Mouse (Mus musculus) embryonic facial prominence, embryonic 11.5 days (tissue): ENCODE data around the gene Man1a. TPM values are rescaled to one million over a fixed set of nuclear protein-coding genes. Genes with fewer than 3 reads are reported as not detected.

ENCODE experiments used
- ATAC-seq: fragments of 200-750 bp; cut with Nextera tagmentation; replicated peaks from 2 replicates; pipeline ENCODE4 v1.8.0; 2017; ENCODE audit warnings: low read depth; ENCODE audit not compliant: insufficient number of reproducible peaks, low FRiP score, low TSS enrichment
- DNase-seq: peaks from one replicate; pipeline ENCODE4 v3.0.0-alpha.2; 2015; ENCODE audit warnings: low spot score
- H3K27ac ChIP-seq: fragments of 300-500 bp; sonication (generic); replicated peaks from 2 replicates; pipeline ENCODE4 v1.5.1; 2014; ENCODE audit warnings: mild to moderate bottlenecking, low read depth, low read length, control low read depth
- H3K27me3 ChIP-seq: fragments of 300-500 bp; sonication (generic); 2 replicates; pipeline ENCODE4 v1.6.1; 2014; ENCODE audit warnings: mild to moderate bottlenecking, low read length, moderate library complexity, mixed read lengths; ENCODE audit not compliant: control insufficient read depth, insufficient read depth
- H3K36me3 ChIP-seq: fragments of 300-500 bp; sonication (generic); replicated peaks from 2 replicates; pipeline ENCODE4 v1.6.1; 2014; ENCODE audit warnings: low read depth, mild to moderate bottlenecking, low read length, moderate library complexity, mixed read lengths; ENCODE audit not compliant: control insufficient read depth, insufficient read depth
- H3K4me1 ChIP-seq: fragments of 300-500 bp; sonication (generic); 2 replicates; pipeline ENCODE4 v1.6.1; 2014; ENCODE audit warnings: low read length, mixed read lengths; ENCODE audit not compliant: control insufficient read depth, insufficient read depth
- H3K4me2 ChIP-seq: fragments of 300-500 bp; sonication (generic); 2 replicates; pipeline ENCODE4 v1.6.1; 2014; ENCODE audit warnings: low read depth, mild to moderate bottlenecking, control low read depth, low read length, moderate library complexity
- H3K4me3 ChIP-seq: fragments of 300-500 bp; sonication (generic); 2 replicates; pipeline ENCODE4 v1.5.1; 2014; ENCODE audit warnings: low read depth, low read length, control low read depth
- H3K9ac ChIP-seq: fragments of 300-500 bp; sonication (generic); replicated peaks from 2 replicates; pipeline ENCODE4 v1.6.1; 2014; ENCODE audit warnings: mild to moderate bottlenecking, control low read depth, low read length
- H3K9me3 ChIP-seq: fragments of 300-500 bp; sonication (generic); replicated peaks from 2 replicates; pipeline ENCODE4 v1.6.1; 2016; ENCODE audit warnings: mild to moderate bottlenecking, low read length, inconsistent platforms, mixed read lengths; ENCODE audit not compliant: control insufficient read depth
- WGBS: fragments of 180-500 bp; shearing (Covaris S2); extraction: QIAGEN DNeasy Blood & Tissue Kit; methylation state at CpG from one replicate; pipeline ENCODE4 v1.1.7; 2014; 5-methylcytosine and 5-hydroxymethylcytosine counted together
- polyA plus RNA-seq: library from polyadenylated mRNA; unstranded; fragments of >200 nt; fragmentation: Nextera tagmentation; extraction: Ambion mirVana; gene quantifications from 2 replicates; pipeline ENCODE4 v1.2.1, GENCODE M21; 2014

Gene Man1a
- polyA plus RNA-seq, 1 experiment from 2014 or later: 3.1 TPM

DNA sequence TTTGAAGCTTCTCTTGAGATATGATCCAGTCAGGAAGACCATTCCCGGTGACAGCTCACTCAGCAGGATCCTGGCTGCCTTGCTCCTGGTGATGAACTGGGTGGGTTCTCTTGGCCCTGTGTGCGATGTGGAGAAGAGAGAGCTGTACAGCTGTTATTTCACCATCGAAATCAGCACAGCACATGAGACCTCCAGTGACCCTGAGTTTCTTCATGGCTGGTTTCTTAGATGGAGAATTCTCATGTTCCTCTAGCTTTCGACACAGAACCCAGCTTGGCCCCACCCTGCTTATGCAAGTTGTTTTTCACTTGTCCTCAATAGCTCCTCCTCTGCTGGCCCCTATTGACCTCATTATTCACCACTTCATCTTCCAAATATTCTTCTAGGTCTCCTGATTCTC is 200.5 kb downstream of the Man1a start:
- no peak for DNase-seq

GRCm38 (mm10) chr10:53874191-53874590 is 202.2 kb downstream of the Man1a start:
- Histone ChIP-seq H3K4me2 (no peak overlapping the region), H3K4me3 (no peak overlapping the region), H3K9me3 (no peaks in the 10 kb centered on the region), H3K9ac (no peak overlapping the region), H3K36me3 (no peaks in the 10 kb centered on the region), H3K27me3 (no peaks in the 10 kb centered on the region), H3K4me1 (no peaks in the 10 kb centered on the region), H3K27ac (no peak overlapping the region)
- WGBS: 71% methylated on average over 3 of the region's 3 CpGs
- ATAC-seq (no peak), DNase-seq (no peak)

More for the DNA sequence above, 200.5 kb downstream of the Man1a start:
- Histone ChIP-seq H3K4me1 (no peaks in the 10 kb centered on the region), H3K4me3 (no peak overlapping the region), H3K36me3 (no peaks in the 10 kb centered on the region), H3K27me3 (no peaks in the 10 kb centered on the region), H3K4me2 (no peak overlapping the region), H3K27ac (no peak overlapping the region), H3K9ac (no peak overlapping the region), H3K9me3 (no peaks in the 10 kb centered on the region)
- no peak for ATAC-seq
- WGBS: 86% methylated on average over 4 of the region's 4 CpGs

GRCm38 (mm10) chr10:53863486-53864357 is 212.7 kb downstream of the Man1a start:
- peak; percentile 80 for DNase-seq

DNA sequence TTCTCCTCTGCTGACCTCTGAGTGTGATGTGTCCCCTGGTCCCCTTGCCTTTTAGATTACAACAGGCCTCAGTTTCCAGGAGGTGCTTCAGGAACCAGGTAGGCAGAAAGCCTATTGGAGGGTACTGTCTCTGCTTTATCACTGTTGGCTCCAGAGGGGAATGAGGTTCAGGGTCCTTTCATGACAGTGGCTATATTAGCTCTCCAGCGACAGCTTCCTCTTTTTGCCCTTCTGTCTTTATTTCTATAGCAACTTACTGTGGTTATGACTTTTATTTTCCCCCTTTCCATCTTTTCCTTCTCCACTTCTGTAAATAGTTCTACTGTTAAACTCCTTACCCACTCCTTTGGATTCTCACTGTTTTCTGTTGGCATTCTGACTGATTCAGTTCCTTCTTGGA is 216.5 kb downstream of the Man1a start:
- H3K27ac ChIP-seq: no peak overlapping the region
- H3K27me3 ChIP-seq: no peaks in the 10 kb centered on the region
- no peak overlapping the region for H3K9ac ChIP-seq
- H3K4me1 ChIP-seq: no peaks in the 10 kb centered on the region
- WGBS: 75% methylated on average over 1 of the region's 1 CpGs
- no peaks in the 10 kb centered on the region for H3K36me3 ChIP-seq
- ATAC-seq: no peak
- no peak overlapping the region for H3K4me3 ChIP-seq
- no peaks in the 10 kb centered on the region for H3K9me3 ChIP-seq
- no peak overlapping the region for H3K4me2 ChIP-seq
- no peak for DNase-seq

More at GRCm38 (mm10) chr10:53863486-53864357, 212.7 kb downstream of the Man1a start:
- no peak overlapping the region for H3K4me3 ChIP-seq
- no peaks in the 10 kb centered on the region for H3K27me3 ChIP-seq
- H3K9me3 ChIP-seq: no peaks in the 10 kb centered on the region
- H3K4me1 ChIP-seq: no peaks in the 10 kb centered on the region
- H3K9ac ChIP-seq: no peak overlapping the region
- ATAC-seq: no peak
- H3K4me2 ChIP-seq: no peak overlapping the region
- WGBS: 53% methylated on average over 7 of the region's 7 CpGs
- H3K36me3 ChIP-seq: no peaks in the 10 kb centered on the region
- H3K27ac ChIP-seq: no peak overlapping the region

- Histone ChIP-seq H3K4me2 (no peak overlapping the region), H3K36me3 (no peaks in the 10 kb centered on the region), H3K9me3 (no peaks in the 10 kb centered on the region), H3K9ac (no peak overlapping the region), H3K27ac (no peak overlapping the region), H3K4me3 (no peak overlapping the region), H3K27me3 (no peaks in the 10 kb centered on the region), H3K4me1 (no peaks in the 10 kb centered on the region)
- no peak for DNase-seq
- ATAC-seq: no peak
- 80% methylated on average over 3 of the region's 3 CpGs for WGBS
Measured at GRCm38 (mm10) chr10:53859224-53859623, 217.2 kb downstream of the Man1a start.
